Mouse (Mus musculus) forebrain, embryonic 16.5 days (tissue): ENCODE results near the gene Vps33b. TPM values are rescaled to one million over a fixed set of nuclear protein-coding genes. Genes with fewer than 3 reads are reported as not detected.

Source experiments
- ATAC-seq: fragments of 200-750 bp; cut with Nextera tagmentation; 2 replicates; pipeline ENCODE4 v1.8.0; 2017; ENCODE audit warnings: mild to moderate bottlenecking, moderate library complexity
- H3K27ac ChIP-seq: fragments of 300-500 bp; sonication (generic); 2 replicates; pipeline ENCODE4 v1.5.1; 2014; ENCODE audit warnings: low read length, control low read depth
- H3K27me3 ChIP-seq: fragments of 300-500 bp; sonication (generic); replicated peaks from 2 replicates; pipeline ENCODE4 v1.6.1; 2014; ENCODE audit warnings: low read length; ENCODE audit not compliant: control insufficient read depth, insufficient read depth
- H3K36me3 ChIP-seq: fragments of 300-500 bp; sonication (generic); 2 replicates; pipeline ENCODE4 v1.6.1; 2014; ENCODE audit not compliant: control insufficient read depth, insufficient read depth
- H3K4me1 ChIP-seq: fragments of 300-500 bp; sonication (generic); replicated peaks from 2 replicates; pipeline ENCODE4 v1.6.1; 2014; ENCODE audit warnings: low read length; ENCODE audit not compliant: control insufficient read depth, insufficient read depth
- H3K4me2 ChIP-seq: fragments of 300-500 bp; sonication (generic); 2 replicates; pipeline ENCODE4 v1.6.1; 2014; ENCODE audit warnings: mild to moderate bottlenecking, low read length, control low read depth
- H3K4me3 ChIP-seq: fragments of 300-500 bp; sonication (generic); replicated peaks from 2 replicates; pipeline ENCODE4 v1.5.1; 2014; ENCODE audit warnings: mild to moderate bottlenecking, low read length, control low read depth
- H3K9ac ChIP-seq: fragments of 300-500 bp; sonication (generic); replicated peaks from 2 replicates; pipeline ENCODE4 v1.6.1; 2014; ENCODE audit warnings: low read depth, low read length, control low read depth
- H3K9me3 ChIP-seq: fragments of 300-500 bp; sonication (generic); 2 replicates; pipeline ENCODE4 v1.6.1; 2016; ENCODE audit warnings: low read length; ENCODE audit not compliant: control insufficient read depth
- WGBS: fragments of 180-500 bp; shearing (Covaris S2); extraction: QIAGEN DNeasy Blood & Tissue Kit; methylation state at CpG from one replicate; pipeline ENCODE4 v1.1.7; 2014; 5-methylcytosine and 5-hydroxymethylcytosine counted together
- polyA plus RNA-seq: library from polyadenylated mRNA; unstranded; fragments of >200 nt; fragmentation: Nextera tagmentation; extraction: Ambion mirVana; gene quantifications from 2 replicates; pipeline ENCODE4 v1.2.1, GENCODE M21; 2015

The Vps33b gene
- polyA plus RNA-seq, 1 experiment from 2014 or later: 27.0 TPM

DNA sequence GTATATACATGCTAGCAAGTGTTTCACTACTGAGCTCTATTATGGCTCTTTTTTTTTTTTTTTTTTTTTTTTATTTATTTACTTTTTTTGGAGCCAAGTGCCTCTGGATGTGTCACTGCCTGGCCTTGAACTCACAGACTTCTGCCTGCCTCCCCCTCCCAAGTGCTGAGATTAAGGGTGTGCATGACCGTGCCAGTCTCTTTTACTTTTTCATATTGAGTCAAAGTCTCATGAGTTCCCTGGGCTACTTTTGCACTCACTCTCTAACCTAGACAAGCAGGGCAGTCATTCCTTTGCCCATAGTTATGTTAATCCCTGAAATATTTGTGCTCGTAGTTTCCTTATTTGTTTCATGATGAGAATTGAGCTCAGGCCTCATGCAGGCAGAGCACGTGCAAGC, 12.2 kb downstream of the Vps33b start:
- no peak overlapping the region for H3K4me2 ChIP-seq
- H3K36me3 ChIP-seq: peaks cover 52% of the 10 kb centered on the region
- H3K4me1 ChIP-seq: no peaks in the 10 kb centered on the region
- no peak overlapping the region for H3K9ac ChIP-seq
- no peaks in the 10 kb centered on the region for H3K9me3 ChIP-seq
- ATAC-seq: no peak
- no peak overlapping the region for H3K27ac ChIP-seq
- no peaks in the 10 kb centered on the region for H3K27me3 ChIP-seq
- no peak overlapping the region for H3K4me3 ChIP-seq
- WGBS: 86% methylated on average over 3 of the region's 3 CpGs

DNA sequence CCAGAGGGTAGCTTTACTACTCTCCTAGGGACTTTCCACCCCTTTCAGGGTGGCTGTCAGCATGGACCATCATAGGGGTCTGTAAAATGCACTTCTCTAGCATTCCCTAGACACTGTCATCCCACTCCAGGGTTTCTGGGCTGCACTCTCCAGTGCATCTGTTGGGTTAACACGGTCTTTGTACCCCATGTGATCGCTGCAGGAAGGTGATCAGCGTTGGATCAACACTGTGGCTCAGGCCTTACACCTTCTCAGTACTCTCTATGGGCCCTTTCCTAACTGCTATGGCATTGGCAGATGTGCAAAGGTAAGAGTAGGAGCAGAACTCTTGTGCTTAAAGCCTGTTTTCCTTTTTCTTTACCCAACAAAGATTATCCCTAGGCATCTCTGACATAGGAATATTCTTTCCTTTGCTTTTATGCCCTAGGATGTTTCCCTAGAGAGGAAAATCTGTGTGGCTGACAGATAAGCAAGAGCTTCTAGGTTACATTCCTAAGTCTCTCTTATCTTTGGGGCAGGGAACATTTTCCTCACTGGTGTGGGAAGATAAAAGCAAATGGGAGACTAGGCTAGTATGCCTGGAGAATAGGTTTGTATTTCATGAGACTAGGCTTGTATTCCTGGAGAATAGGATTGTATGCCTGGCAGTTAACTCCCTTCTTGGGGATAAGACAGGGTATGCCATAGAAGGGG, 13.9 kb downstream of the Vps33b start:
- Histone ChIP-seq H3K9me3 (no peaks in the 10 kb centered on the region), H3K4me3 (no peak overlapping the region), H3K36me3 (peaks cover 54% of the 10 kb centered on the region), H3K27ac (no peak overlapping the region), H3K9ac (no peak overlapping the region), H3K27me3 (no peaks in the 10 kb centered on the region), H3K4me1 (no peaks in the 10 kb centered on the region), H3K4me2 (no peak overlapping the region)
- no peak for ATAC-seq
- 88% methylated on average over 3 of the region's 3 CpGs for WGBS

DNA sequence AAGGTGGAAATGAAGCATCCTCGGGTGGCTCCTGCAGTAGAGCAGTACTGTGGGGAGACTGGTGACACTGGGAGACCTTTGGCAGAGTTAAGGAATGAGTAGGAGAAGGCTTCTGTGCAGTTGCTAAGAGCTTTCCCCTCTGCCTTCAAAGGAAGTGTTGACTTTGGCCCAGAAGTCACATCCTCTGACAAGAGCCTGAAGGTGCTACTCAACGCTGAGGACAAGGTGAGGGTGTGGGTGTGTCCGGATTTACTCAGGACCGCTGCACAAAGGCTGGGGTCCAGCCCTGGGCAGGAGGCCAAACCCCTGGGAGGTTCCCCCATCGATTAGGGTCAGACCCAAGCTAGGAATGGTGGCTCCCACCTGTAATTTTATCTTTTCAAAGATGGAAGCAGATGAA, 14.9 kb downstream of the Vps33b start:
- 89% methylated on average over 5 of the region's 5 CpGs for WGBS
- Histone ChIP-seq H3K9me3 (no peaks in the 10 kb centered on the region), H3K36me3 (peaks cover 51% of the 10 kb centered on the region), H3K27me3 (no peaks in the 10 kb centered on the region), H3K4me3 (no peak overlapping the region), H3K27ac (no peak overlapping the region), H3K4me2 (no peak overlapping the region), H3K4me1 (no peaks in the 10 kb centered on the region), H3K9ac (no peak overlapping the region)
- ATAC-seq: no peak

DNA sequence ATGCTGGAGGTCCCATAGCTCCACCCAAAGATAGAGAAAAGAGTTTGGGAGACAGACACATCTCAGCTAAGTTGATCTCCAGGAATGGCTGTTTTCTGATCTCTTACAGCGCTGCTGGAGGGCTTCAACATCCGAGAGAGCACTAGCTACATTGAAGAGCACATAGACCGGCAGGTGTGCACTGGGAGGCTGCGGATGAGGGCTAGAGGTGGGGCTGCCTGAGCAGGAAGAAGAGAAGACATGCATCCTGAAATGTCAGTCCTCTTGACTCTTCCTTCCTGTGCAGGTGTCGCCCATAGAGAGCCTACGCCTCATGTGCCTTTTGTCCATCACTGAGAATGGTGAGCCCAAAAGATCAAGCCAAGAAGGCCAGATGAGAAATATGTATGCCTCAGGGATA, 16.3 kb downstream of the Vps33b start:
- no peak overlapping the region for H3K4me2 ChIP-seq
- no peaks in the 10 kb centered on the region for H3K27me3 ChIP-seq
- no peak for ATAC-seq
- H3K36me3 ChIP-seq: peaks cover 46% of the 10 kb centered on the region
- no peak overlapping the region for H3K9ac ChIP-seq
- no peaks in the 10 kb centered on the region for H3K4me1 ChIP-seq
- H3K4me3 ChIP-seq: no peak overlapping the region
- WGBS: 94% methylated on average over 6 of the region's 6 CpGs
- no peaks in the 10 kb centered on the region for H3K9me3 ChIP-seq
- H3K27ac ChIP-seq: no peak overlapping the region

DNA sequence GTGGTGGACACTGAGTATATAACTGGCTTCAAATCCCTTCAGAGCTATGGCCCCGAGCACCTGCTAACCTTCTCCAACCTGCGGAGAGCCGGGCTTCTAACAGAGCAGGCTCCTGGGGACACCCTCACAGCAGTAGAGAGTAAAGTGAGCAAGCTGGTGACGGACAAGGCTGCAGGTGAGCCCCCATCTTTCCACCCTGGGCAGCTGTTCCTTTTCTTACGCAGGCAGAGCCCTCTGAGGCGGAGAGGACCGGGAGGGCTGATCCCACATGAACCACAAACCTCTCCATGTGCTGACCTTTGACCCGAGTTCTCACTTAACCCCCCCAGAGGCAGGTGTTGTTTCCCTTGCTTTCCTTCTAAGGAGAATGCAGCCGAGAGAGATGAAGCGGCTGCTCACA, 18.3 kb downstream of the Vps33b start:
- no peak overlapping the region for H3K9ac ChIP-seq
- H3K4me3 ChIP-seq: no peak overlapping the region
- no peaks in the 10 kb centered on the region for H3K4me1 ChIP-seq
- WGBS: 87% methylated on average over 10 of the region's 10 CpGs
- H3K4me2 ChIP-seq: no peak overlapping the region
- peaks cover 42% of the 10 kb centered on the region for H3K36me3 ChIP-seq
- no peaks in the 10 kb centered on the region for H3K27me3 ChIP-seq
- no peak for ATAC-seq
- no peaks in the 10 kb centered on the region for H3K9me3 ChIP-seq
- H3K27ac ChIP-seq: no peak overlapping the region

DNA sequence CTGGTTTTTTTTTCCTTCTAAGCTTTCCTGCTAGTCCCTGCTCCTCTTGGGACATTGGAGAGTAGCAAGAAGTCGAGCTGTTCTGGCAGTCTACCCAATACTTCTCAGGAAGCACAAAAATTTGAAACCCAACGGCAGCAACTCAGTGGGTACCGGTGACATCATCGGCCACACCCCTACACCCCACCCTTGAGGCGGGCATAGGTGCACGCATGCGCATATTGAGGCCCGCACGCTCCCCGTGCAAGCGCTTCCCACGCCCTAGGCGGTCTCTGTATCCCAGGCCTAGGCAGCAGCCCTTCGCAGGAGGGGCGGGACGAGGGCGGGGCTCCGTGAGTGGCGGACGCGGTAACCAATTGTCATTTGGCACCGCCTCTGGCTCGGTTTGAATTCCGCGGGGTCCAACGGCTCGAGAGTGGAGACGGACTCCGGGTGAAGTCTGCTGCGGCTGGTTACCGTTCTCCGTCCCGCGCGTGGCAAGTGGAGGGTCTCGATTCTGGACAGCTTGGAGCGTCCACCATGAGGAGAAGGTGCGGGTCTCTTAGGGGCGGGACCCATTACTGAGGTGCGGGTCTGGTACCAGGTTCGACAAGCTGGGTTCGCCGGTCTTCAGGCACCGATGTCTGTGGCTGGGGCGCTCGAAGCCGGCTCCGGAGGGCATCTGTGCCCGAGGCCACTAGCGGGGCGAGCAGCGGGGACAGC, 24.8 kb downstream of the Vps33b start, which contains the start of gene Prc1:
Prc1 (plus strand) TSS at position 389 of the 702 bp plus-strand sequence.
- Histone ChIP-seq H3K36me3 (no peaks in the 10 kb centered on the region), H3K27me3 (no peaks in the 10 kb centered on the region), H3K4me2 (peak within 1 kb of the TSS; percentile 95), H3K9me3 (no peaks in the 10 kb centered on the region), H3K9ac (peak within 1 kb of the TSS; percentile 72), H3K27ac (peak within 1 kb of the TSS; percentile 41; the same call in 1 of the 2 replicates), H3K4me3 (peak within 1 kb of the TSS; percentile 81), H3K4me1 (peaks cover 10% of the 10 kb centered on the region)
- under 1% methylated on average over 52 of the region's 52 CpGs for WGBS
- ATAC-seq: peak; percentile 99

DNA sequence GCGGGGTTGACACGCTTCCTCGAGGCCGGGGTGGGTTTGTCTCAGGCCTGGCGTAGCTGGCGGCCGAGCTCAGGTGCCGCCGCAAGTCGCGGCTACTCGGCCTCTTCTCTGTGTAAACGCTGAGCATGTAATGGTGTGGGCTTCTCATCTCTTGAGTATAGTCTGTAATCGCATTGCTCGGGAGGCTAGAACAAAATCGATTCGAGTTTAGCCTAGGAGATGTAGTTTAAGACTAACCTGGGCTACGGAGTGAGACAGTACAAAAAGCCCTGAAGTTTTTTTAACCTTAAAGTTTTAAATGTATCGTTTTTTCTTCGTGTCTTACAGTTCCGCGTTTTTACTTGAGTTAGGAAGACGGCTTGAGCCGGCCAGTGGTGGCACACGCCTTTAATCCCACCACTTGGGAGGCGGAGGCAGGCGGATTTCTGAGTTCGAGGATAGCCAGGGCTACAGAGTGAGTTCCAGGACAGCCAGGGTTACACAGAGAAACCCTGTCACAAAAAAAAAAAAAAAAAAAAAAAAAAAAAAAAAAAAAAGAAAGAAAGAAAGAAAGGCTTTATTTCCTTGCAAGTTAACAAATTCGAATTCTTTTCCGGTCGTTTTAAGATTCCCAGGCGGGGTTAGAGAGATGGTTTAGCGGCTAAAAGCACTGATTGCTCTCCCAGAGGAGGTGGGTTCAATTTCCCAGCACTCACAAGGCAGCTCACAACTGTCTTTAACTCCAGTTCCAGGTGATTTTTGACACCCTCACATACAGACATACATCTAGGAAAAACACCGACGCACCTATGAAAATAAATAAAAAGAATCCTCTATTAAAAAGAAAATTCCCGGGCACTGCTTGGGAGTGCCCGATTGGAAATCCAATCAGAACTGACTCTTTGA, 25.6 kb downstream of the Vps33b start:
- Histone ChIP-seq H3K9ac (peak overlapping the region; percentile 72), H3K4me3 (peak overlapping the region; percentile 81), H3K4me1 (peaks cover 10% of the 10 kb centered on the region), H3K9me3 (no peaks in the 10 kb centered on the region), H3K27me3 (no peaks in the 10 kb centered on the region), H3K4me2 (peak overlapping the region; percentile 95), H3K36me3 (no peaks in the 10 kb centered on the region), H3K27ac (peak overlapping the region; percentile 41; the same call in 1 of the 2 replicates)
- 7% methylated on average over 37 of the region's 37 CpGs for WGBS
- ATAC-seq: peak; percentile 34; the same call in 1 of the 2 replicates

DNA sequence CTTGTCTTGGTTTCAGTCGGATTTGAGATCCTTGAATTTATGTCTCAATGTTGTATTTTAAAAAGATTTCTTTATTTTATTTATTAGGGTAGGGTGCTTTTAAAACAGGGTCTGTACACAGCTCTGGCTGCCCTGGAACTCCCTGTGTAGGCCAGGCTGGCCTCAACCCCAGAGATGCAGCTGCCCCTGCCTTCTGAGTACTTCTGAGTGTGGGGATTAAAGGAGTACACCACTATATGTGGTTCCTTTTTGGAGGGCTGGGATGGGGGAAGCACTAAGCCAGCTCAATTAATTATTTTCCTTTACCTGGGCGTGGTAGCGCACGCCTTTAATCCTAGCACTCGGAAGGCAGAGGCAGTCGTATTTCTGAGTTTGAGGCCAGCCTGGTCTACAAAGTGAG, 27.0 kb downstream of the Vps33b start:
- Histone ChIP-seq H3K9ac (no peak overlapping the region), H3K27me3 (no peaks in the 10 kb centered on the region), H3K27ac (no peak overlapping the region), H3K4me1 (peaks cover 10% of the 10 kb centered on the region), H3K36me3 (no peaks in the 10 kb centered on the region), H3K9me3 (no peaks in the 10 kb centered on the region), H3K4me2 (0 out of 2 replicates have a peak overlapping the region, but pooled peaks have one; percentile 5), H3K4me3 (no peak overlapping the region)
- ATAC-seq: no peak
- 83% methylated on average over 6 of the region's 6 CpGs for WGBS

DNA sequence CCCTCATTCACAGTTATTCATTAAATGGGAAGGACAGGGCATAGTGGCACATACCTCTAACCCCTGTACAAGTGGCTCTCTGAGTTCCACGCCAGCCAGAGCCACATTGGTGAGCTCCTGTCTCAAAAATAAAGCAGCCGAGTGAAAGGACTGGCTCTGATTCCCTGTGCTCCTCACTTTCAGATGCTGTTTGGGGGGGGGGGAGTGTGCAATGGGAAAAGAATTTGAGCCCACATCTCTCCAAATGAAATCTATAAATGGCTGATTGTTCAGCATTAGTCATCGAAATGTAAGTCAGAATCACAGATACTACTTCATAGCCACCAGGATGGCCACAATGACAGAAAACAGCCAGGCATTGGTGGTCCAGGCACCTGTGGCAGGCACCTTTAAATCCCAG, 27.6 kb downstream of the Vps33b start:
- no peak for ATAC-seq
- H3K9ac ChIP-seq: no peak overlapping the region

More for the DNA sequence above, 27.6 kb downstream of the Vps33b start:
- Histone ChIP-seq H3K4me3 (no peak overlapping the region), H3K4me2 (no peak overlapping the region), H3K36me3 (no peaks in the 10 kb centered on the region), H3K9me3 (no peaks in the 10 kb centered on the region), H3K4me1 (peaks cover 10% of the 10 kb centered on the region), H3K27me3 (no peaks in the 10 kb centered on the region), H3K27ac (no peak overlapping the region)
- 69% methylated on average over 3 of the region's 3 CpGs for WGBS
